Mouse (Mus musculus) common myeloid progenitor, adult 5-6 weeks (primary cell): ENCODE measurements around the gene Gm13695. TPM values are rescaled to one million over a fixed set of nuclear protein-coding genes. Genes with fewer than 3 reads are reported as not detected.
"Not testable (repeated sequence)": the region's sequence is repeated elsewhere in the genome, so short reads cannot be mapped to it uniquely, and the experiment has no call there.

Experiments used
- ATAC-seq: replicated peaks from 2 replicates; pipeline ENCODE4 v1.8.0; 2016; ENCODE audit warnings: low read depth, mild to moderate bottlenecking, moderate TSS enrichment, inconsistent platforms; ENCODE audit not compliant: poor library complexity, severe bottlenecking
- total RNA-seq: library from RNA; stranded (forward); fragments of 200-1000, 187-1606 nt; gene quantifications from 2 replicates; pipeline ENCODE4 v1.2.3, GENCODE M21; 2017

Gene Gm13695
- total RNA-seq, result 0.10 TPM in 1 of 2 replicates, not detected in the other

DNA sequence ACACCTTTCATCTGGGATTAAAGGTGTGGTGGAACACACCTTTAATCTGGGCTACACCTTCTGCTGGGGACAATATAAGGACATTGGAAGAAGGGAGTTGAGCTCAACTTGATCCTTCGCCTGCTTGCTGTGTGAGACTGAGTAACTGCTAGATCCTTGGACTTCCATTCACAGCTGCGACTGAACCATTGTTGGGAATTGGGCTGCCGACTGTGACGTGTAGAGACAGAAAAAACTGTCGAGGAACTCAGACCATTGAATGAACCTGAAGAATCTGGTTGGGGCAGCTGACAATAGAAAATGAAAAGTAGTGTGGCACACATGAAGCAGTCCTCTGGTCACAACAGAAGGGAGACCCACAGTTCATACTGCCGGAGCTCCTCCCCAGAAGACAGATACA is at the start of gene Gm13695:
Gene Gm13695, plus strand, starts transcription at position 301 of the 400 bp plus-strand sequence.
- ATAC-seq, result not testable (repeated sequence)

- peak; percentile 100 for ATAC-seq
These were observed 37.5 kb upstream of the Gm13695 start for GRCm38 (mm10) chr2:83929478-83930088.

DNA sequence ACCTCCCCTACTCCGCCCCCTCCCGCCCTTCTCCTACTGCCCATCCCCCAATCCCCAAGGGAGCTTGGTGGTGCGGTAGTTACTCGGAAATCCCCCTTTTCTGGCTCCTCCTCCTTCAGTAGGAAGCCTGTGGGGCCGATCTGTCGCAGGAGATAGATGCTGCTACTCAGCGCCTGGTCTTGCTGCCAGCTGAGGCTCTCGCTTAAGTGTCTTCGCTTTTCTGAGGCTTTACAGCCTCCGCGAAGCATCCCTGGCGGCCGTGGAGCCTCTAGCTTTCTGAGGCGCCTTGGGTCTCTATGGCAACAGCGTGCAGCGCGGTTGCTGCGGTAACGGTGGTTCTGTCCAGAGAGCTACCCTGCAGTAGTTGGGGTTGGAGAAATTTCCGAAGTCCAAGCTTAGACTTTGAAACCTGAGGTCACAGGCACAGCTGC is 26.2 kb upstream of the Gm13695 start, which contains the start of gene Zswim2:
Gene Zswim2, minus strand, starts transcription at position 298 of the 431 bp plus-strand sequence.
- ATAC-seq, result peak; percentile 97

DNA sequence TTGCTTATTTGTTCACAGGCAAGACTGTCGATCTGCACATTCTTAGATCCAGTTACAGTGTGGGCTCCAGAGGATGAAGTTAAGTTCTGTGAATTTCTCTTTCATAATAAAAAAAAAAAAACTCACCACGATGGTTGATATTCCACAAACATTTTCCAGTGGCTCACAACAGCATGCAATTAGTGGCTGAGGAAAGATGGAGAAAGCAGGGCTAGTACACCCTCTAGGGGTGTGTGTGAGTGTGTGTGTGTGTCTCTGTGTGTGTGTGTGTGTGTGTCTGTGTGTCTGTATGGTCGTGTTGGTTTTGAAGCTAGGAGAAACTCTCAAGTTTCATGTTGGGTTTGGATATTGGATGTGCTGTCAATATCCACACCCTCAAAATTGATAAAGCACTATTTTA is 25.7 kb upstream of the Gm13695 start:
- ATAC-seq, result no peak

DNA sequence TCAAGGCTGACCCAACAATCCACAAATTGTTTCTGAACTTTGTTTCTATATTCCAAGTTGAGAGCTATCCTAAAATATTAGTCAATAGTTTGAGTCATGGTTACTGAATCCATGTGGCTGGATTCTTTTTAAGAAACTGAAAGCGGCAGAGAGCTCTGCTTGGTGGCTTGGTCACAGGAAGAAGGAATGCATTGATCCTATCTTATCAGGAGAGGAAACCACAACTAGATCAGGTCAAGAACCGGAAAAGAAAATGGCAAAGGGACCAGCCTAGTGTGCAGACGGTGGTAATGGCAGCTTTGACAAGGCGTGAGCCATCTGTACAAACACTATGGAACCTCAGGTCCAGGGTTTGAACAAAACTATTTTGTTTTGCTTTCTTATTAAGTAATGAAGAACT is 25.3 kb upstream of the Gm13695 start:
- ATAC-seq, result peak; percentile 48; the same call in 1 of the 2 replicates

DNA sequence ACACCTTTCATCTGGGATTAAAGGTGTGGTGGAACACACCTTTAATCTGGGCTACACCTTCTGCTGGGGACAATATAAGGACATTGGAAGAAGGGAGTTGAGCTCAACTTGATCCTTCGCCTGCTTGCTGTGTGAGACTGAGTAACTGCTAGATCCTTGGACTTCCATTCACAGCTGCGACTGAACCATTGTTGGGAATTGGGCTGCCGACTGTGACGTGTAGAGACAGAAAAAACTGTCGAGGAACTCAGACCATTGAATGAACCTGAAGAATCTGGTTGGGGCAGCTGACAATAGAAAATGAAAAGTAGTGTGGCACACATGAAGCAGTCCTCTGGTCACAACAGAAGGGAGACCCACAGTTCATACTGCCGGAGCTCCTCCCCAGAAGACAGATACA is 11.7 kb upstream of the Gm13695 start, which contains the start of gene Gm13698:
Gene Gm13698, plus strand, starts transcription at position 301 of the 400 bp plus-strand sequence.
- not testable (repeated sequence) for ATAC-seq

- not testable (repeated sequence) for ATAC-seq
These were observed 5.9 kb upstream of the Gm13695 start, which contains the start of gene Gm13693 for GRCm38 (mm10) chr2:83961203-83961602. Gene Gm13693, plus strand, starts transcription at chr2:83961503.

- ATAC-seq, result not testable (repeated sequence)
These were observed 5.7 kb downstream of the Gm13695 start, which contains the start of gene Gm13696 for GRCm38 (mm10) chr2:83972823-83973222. Gene Gm13696, plus strand, starts transcription at chr2:83973123.

DNA sequence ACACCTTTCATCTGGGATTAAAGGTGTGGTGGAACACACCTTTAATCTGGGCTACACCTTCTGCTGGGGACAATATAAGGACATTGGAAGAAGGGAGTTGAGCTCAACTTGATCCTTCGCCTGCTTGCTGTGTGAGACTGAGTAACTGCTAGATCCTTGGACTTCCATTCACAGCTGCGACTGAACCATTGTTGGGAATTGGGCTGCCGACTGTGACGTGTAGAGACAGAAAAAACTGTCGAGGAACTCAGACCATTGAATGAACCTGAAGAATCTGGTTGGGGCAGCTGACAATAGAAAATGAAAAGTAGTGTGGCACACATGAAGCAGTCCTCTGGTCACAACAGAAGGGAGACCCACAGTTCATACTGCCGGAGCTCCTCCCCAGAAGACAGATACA is 11.5 kb downstream of the Gm13695 start, which contains the start of gene Gm13694:
Gene Gm13694, plus strand, starts transcription at position 301 of the 400 bp plus-strand sequence.
- ATAC-seq, result not testable (repeated sequence)

- not testable (repeated sequence) for ATAC-seq
These were observed 17.3 kb downstream of the Gm13695 start, which contains the start of gene Gm13697 for GRCm38 (mm10) chr2:83984443-83984842. Gene Gm13697, plus strand, starts transcription at chr2:83984743.

DNA sequence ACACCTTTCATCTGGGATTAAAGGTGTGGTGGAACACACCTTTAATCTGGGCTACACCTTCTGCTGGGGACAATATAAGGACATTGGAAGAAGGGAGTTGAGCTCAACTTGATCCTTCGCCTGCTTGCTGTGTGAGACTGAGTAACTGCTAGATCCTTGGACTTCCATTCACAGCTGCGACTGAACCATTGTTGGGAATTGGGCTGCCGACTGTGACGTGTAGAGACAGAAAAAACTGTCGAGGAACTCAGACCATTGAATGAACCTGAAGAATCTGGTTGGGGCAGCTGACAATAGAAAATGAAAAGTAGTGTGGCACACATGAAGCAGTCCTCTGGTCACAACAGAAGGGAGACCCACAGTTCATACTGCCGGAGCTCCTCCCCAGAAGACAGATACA is 23.1 kb downstream of the Gm13695 start, which contains the start of gene Gm13691:
Gene Gm13691, plus strand, starts transcription at position 301 of the 400 bp plus-strand sequence.
- not testable (repeated sequence) for ATAC-seq

- ATAC-seq, result peak; percentile 100
These were observed 26.6 kb downstream of the Gm13695 start for GRCm38 (mm10) chr2:83993639-83994255.

GRCm38 (mm10) chr2:83994526-83994925 is 27.4 kb downstream of the Gm13695 start:
- not testable (repeated sequence) for ATAC-seq

GRCm38 (mm10) chr2:84008913-84009312 is 41.8 kb downstream of the Gm13695 start:
- no peak for ATAC-seq

- ATAC-seq, result peak; percentile 87
These were observed 42.7 kb downstream of the Gm13695 start for GRCm38 (mm10) chr2:84009818-84010217.

DNA sequence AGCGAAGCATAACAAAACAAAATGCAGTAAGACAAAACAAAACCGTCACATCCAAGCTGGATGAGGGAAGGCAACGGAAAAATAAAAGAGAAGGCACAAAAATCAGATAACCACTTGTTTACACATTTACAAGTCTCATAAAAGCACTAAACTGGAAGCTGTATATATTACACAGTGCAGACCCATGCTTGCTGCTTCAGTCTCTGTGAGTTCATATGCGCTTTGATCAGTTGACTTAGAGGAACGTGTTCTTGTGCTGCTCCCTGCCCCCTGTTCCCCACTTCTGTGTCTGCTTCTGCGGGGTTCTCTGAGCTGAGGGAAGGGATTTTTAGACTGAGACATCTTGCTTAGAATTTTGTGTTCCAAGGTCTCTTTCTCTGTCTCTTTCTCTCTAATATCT is 47.5 kb downstream of the Gm13695 start:
- ATAC-seq, result no peak

- ATAC-seq, result not testable (repeated sequence)
These were observed 49.2 kb downstream of the Gm13695 start for GRCm38 (mm10) chr2:84016291-84016690.

GRCm38 (mm10) chr2:84018330-84018729 is 51.2 kb downstream of the Gm13695 start:
- ATAC-seq, result peak; percentile 57
